27 mouse cellular contexts compared by ENCODE assay signal in genomic region chr19:4708765-4709164, GRCm38 (mm10). TPM values are rescaled to one million over a fixed set of nuclear protein-coding genes. Genes with fewer than 3 reads are reported as not detected.
DNase-seq lines count a peak whose midpoint lies in the region; ATAC-seq and TF ChIP-seq lines count a peak whose summit lies in the region.
"Had no signal": no experiment of that assay in that cellular context is flagged by ENCODE, and none has a peak within 500 bp of the region (broad histone marks: within the 10 kb centered on the region; RNA-seq: fewer than 3 reads in every experiment).

No protein-coding gene starts in this region.

- TF ChIP-seq CTCF in lung, embryonic 14.5 days (IDR thresholded peaks at IDR 0.05; ENCODE audit: low read depth): no peak
- no peak for TF ChIP-seq CTCF in ES-Bruce4 (IDR thresholded peaks at IDR 0.05; ENCODE audit: low read depth, low read length)
- TF ChIP-seq CTCF in cortical plate, adult 2 months (IDR thresholded peaks at IDR 0.05; ENCODE audit: extremely low read depth, insufficient read depth, low read length): no peak

- TF ChIP-seq POLR2A in ES-Bruce4 (IDR thresholded peaks at IDR 0.05; ENCODE audit: insufficient read depth, low read length): no peak
- TF ChIP-seq POLR2A in cortical plate, adult 2 months (IDR thresholded peaks at IDR 0.05; ENCODE audit: extremely low read depth, insufficient read depth, low read length): no peak

- H3K9ac ChIP-seq in lung, embryonic 14.5 days: no peak overlapping the region
- H3K9ac ChIP-seq in ES-Bruce4 (ENCODE audit: low read depth, poor library complexity, severe bottlenecking): no peak overlapping the region
- no peak overlapping the region for H3K9ac ChIP-seq in forebrain, embryonic 16.5 days (replicated peaks; ENCODE audit: low read depth, low read length)
- H3K9ac ChIP-seq: forebrain, postnatal 0 days; limb, embryonic 13.5 days; midbrain, embryonic 12.5 days; neural tube, embryonic 12.5 days had no signal

- WGBS in lung, embryonic 14.5 days: 79% methylated on average over 10 of the region's 10 CpGs
- 79% methylated on average over 10 of the region's 10 CpGs for WGBS in forebrain, embryonic 16.5 days

- H3K36me3 ChIP-seq in lung, embryonic 14.5 days (ENCODE audit: insufficient read depth): no peaks in the 10 kb centered on the region
- H3K36me3 ChIP-seq in ES-Bruce4 (ENCODE audit: control insufficient read depth, insufficient read depth, low read length, poor library complexity, severe bottlenecking): no peaks in the 10 kb centered on the region
- no peaks in the 10 kb centered on the region for H3K36me3 ChIP-seq in forebrain, embryonic 16.5 days (ENCODE audit: control insufficient read depth, insufficient read depth)
- H3K36me3 ChIP-seq: limb, embryonic 13.5 days; midbrain, embryonic 12.5 days; neural tube, embryonic 12.5 days had no signal

- H3K27me3 ChIP-seq in lung, embryonic 14.5 days (ENCODE audit: insufficient read depth, low read length): peaks cover 34% of the 10 kb centered on the region
- peaks cover 3% of the 10 kb centered on the region; the same call in 1 of the 2 replicates for H3K27me3 ChIP-seq in ES-Bruce4 (ENCODE audit: control insufficient read depth, insufficient read depth, low read length, poor library complexity, severe bottlenecking)
- H3K27me3 ChIP-seq in forebrain, embryonic 16.5 days (replicated peaks; ENCODE audit: control insufficient read depth, insufficient read depth, low read length): no peaks in the 10 kb centered on the region

- peak; percentile 8 for DNase-seq in cerebellum, adult 9-10 months
- DNase-seq in cerebellum, adult 11 months: no peak
- peak; percentile 24 for DNase-seq in lung, embryonic 14.5 days
- DNase-seq in lung, postnatal 36 days: no peak
- DNase-seq: adrenal gland, postnatal 14 days; cerebellum, adult 9-11 months; forebrain, postnatal 0 days; gastrocnemius, postnatal 10 days; kidney, adult 18-20 months; kidney, postnatal 36 days; layer of hippocampus, postnatal 36 days; lung, postnatal 14 days; right cerebral cortex, postnatal 4 days; thymus, postnatal 4 days had no signal

- TF ChIP-seq EP300 in ES-Bruce4 (IDR thresholded peaks at IDR 0.05; ENCODE audit: insufficient read depth, low read depth, low read length): no peak

- no peak for ATAC-seq in lung, embryonic 14.5 days (ENCODE audit: insufficient read depth)
- no peak for ATAC-seq in forebrain, embryonic 16.5 days
- ATAC-seq: forebrain, postnatal 0 days; hindbrain, embryonic 16.5 days had no signal

- no peaks in the 10 kb centered on the region for H3K4me1 ChIP-seq in lung, embryonic 14.5 days (ENCODE audit: insufficient read depth)
- no peaks in the 10 kb centered on the region for H3K4me1 ChIP-seq in ES-Bruce4 (ENCODE audit: control insufficient read depth, insufficient read depth, low read length)
- peaks cover 6% of the 10 kb centered on the region for H3K4me1 ChIP-seq in cortical plate, adult 2 months (ENCODE audit: control insufficient read depth, insufficient read depth, low read length)
- peaks cover 19% of the 10 kb centered on the region for H3K4me1 ChIP-seq in forebrain, embryonic 16.5 days (replicated peaks; ENCODE audit: control insufficient read depth, insufficient read depth, low read length)

- no peak overlapping the region for H3K4me3 ChIP-seq in lung, embryonic 14.5 days (ENCODE audit: low read depth, low read length)
- peak overlapping the region; percentile 17; the same call in 1 of the 2 replicates for H3K4me3 ChIP-seq in ES-Bruce4 (ENCODE audit: low read depth, low read length)
- H3K4me3 ChIP-seq in cortical plate, adult 2 months (ENCODE audit: insufficient read depth, low read length): no peak overlapping the region
- H3K4me3 ChIP-seq in forebrain, embryonic 16.5 days (replicated peaks; ENCODE audit: low read length): no peak overlapping the region
- H3K4me3 ChIP-seq: erythroblast, embryonic 14.5 days; limb, embryonic 13.5 days; megakaryocyte, embryonic 14.5 days; midbrain, embryonic 12.5 days; myocyte; neural tube, embryonic 12.5 days had no signal

- H3K27ac ChIP-seq in lung, embryonic 14.5 days (ENCODE audit: low read depth): no peak overlapping the region
- no peak overlapping the region for H3K27ac ChIP-seq in ES-Bruce4 (ENCODE audit: insufficient read depth, low read length)
- H3K27ac ChIP-seq in cortical plate, adult 2 months (ENCODE audit: insufficient read depth, low read length): peak overlapping the region; percentile 43; the same call in 1 of the 2 replicates
- no peak overlapping the region for H3K27ac ChIP-seq in forebrain, embryonic 16.5 days (ENCODE audit: low read length)
- H3K27ac ChIP-seq: limb, embryonic 13.5 days; midbrain, embryonic 12.5 days; neural tube, embryonic 12.5 days; stomach, postnatal 0 days had no signal

- no peak overlapping the region for H3K4me2 ChIP-seq in lung, embryonic 14.5 days
- no peak overlapping the region for H3K4me2 ChIP-seq in forebrain, embryonic 16.5 days (ENCODE audit: low read length)
- H3K4me2 ChIP-seq: limb, embryonic 13.5 days; liver, embryonic 11.5 days; midbrain, embryonic 12.5 days; neural tube, embryonic 12.5 days had no signal

- no peaks in the 10 kb centered on the region for H3K9me3 ChIP-seq in lung, embryonic 14.5 days (ENCODE audit: low read depth, low read length)
- H3K9me3 ChIP-seq in ES-Bruce4 (replicated peaks; ENCODE audit: control insufficient read depth, insufficient read depth, low read length, poor library complexity, severe bottlenecking): no peaks in the 10 kb centered on the region
- H3K9me3 ChIP-seq in forebrain, embryonic 16.5 days (ENCODE audit: control insufficient read depth, low read length): no peaks in the 10 kb centered on the region
- H3K9me3 ChIP-seq: limb, embryonic 13.5 days; megakaryocyte, embryonic 14.5 days; midbrain, embryonic 12.5 days; neural tube, embryonic 12.5 days had no signal

RNA-seq across cellular contexts. Expression of gene Sptbn2, which starts 2.2 kb away (rescaled TPM):
- polyA plus RNA-seq in lung, embryonic 14.5 days (2014; fragmentation: Nextera tagmentation; extraction: Ambion mirVana): 1.3 and 1.4 TPM in 2 replicates
- 13.5 and 13.7 TPM in 2 replicates for polyA plus RNA-seq in ES-Bruce4 (2011; ENCODE audit: insufficient read depth, insufficient read length, low read depth, missing spikeins)
- 198 and 220 TPM in 2 replicates for polyA plus RNA-seq in cortical plate, adult 2 months (2012; rRNA removed)
- 37.1 and 40.3 TPM in 2 replicates for polyA plus RNA-seq in forebrain, embryonic 16.5 days (2015; fragmentation: Nextera tagmentation; extraction: Ambion mirVana)
- polyA plus RNA-seq: erythroblast, embryonic 14.5 days had no signal

RNA-seq across cellular contexts. Expression of gene Gm960, which starts 10.3 kb away (rescaled TPM):
- 2.3 and 2.9 TPM in 2 replicates for polyA plus RNA-seq in lung, embryonic 14.5 days (2014; fragmentation: Nextera tagmentation; extraction: Ambion mirVana)
- polyA plus RNA-seq in ES-Bruce4 (2011; ENCODE audit: insufficient read depth, insufficient read length, low read depth, missing spikeins): 0.32 and 0.87 TPM in 2 replicates
- polyA plus RNA-seq in cortical plate, adult 2 months (2012; rRNA removed): 3.3 and 3.7 TPM in 2 replicates
- polyA plus RNA-seq in forebrain, embryonic 16.5 days (2015; fragmentation: Nextera tagmentation; extraction: Ambion mirVana): 6.4 and 8.9 TPM in 2 replicates
- polyA plus RNA-seq: spleen, adult 2 months had no signal

RNA-seq across cellular contexts. Expression of gene Rbm4b, which starts 47.5 kb away (rescaled TPM):
- polyA plus RNA-seq in lung, embryonic 14.5 days (2014; fragmentation: Nextera tagmentation; extraction: Ambion mirVana): 54.4 and 65.1 TPM in 2 replicates
- polyA plus RNA-seq in ES-Bruce4 (2011; ENCODE audit: insufficient read depth, insufficient read length, low read depth, missing spikeins): 7.2 and 7.4 TPM in 2 replicates
- 16.0 and 17.8 TPM in 2 replicates for polyA plus RNA-seq in cortical plate, adult 2 months (2012; rRNA removed)
- polyA plus RNA-seq in forebrain, embryonic 16.5 days (2015; fragmentation: Nextera tagmentation; extraction: Ambion mirVana): 189 and 196 TPM in 2 replicates

Comparison
In these comparisons a context has a peak if more than half of its experiments do, and no peak if none do; other contexts are left out.
1. DNase-seq: peak in cerebellum, adult 9-10 months (single experiment) and lung, embryonic 14.5 days (single experiment); none in cerebellum, adult 11 months (single experiment) and lung, postnatal 36 days (single experiment).